Mouse (Mus musculus) kidney, adult 9 months (tissue): ENCODE measurements around the gene Morc3.

ENCODE experiments used
- DNase-seq: peaks from one replicate; pipeline ENCODE4 v3.0.0; 2022

Morc3 gene

GRCm38 (mm10) chr16:93884086-93884721, 52.3 kb downstream of the Morc3 start:
- DNase-seq, result peak; percentile 24

DNA sequence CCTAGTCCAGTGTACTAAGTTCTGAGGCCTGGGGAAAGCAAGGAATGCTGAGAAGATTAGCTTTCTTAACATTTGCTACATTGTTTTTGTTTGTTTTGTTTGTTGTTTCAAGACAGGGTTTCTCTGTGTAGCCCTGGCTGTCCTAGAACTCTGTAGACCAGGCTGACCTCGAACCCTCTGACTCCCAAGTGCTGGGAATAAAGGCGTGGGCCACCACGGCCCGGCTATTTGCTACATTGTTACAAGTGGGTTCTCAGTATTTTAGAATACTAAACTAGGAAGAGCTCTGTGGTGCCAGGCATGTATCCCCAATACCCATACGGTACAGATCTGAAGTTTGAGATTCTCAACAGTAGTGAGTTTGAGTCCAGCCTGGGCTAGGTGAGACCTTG, 52.8 kb downstream of the Morc3 start:
- DNase-seq, result no peak

- no peak for DNase-seq
These were observed 56.6 kb downstream of the Morc3 start for GRCm38 (mm10) chr16:93888481-93888880.

GRCm38 (mm10) chr16:93890948-93891604, 59.2 kb downstream of the Morc3 start:
- no peak for DNase-seq

- no peak for DNase-seq
These were observed 61.4 kb downstream of the Morc3 start for GRCm38 (mm10) chr16:93893285-93893684.

DNA sequence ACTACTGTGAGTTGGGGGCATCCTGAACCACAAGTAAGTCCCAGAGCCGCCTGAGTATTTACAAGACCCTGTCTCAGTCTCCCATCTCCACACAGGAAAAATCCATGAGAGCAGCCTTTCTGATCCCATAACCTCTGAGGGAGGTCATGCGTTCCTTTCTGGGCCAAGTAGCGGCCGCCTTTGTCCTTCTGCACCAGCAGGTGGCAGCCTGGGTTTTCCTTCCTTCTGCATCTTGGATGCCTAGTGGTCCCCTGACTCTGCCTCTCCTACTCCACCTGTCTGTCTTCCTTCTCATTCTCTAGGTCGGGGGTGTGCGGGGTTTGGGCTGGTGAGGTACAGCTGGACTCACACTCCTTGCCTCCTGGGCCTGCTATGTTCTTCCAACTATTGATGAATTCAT, 71.1 kb downstream of the Morc3 start:
- no peak for DNase-seq

DNA sequence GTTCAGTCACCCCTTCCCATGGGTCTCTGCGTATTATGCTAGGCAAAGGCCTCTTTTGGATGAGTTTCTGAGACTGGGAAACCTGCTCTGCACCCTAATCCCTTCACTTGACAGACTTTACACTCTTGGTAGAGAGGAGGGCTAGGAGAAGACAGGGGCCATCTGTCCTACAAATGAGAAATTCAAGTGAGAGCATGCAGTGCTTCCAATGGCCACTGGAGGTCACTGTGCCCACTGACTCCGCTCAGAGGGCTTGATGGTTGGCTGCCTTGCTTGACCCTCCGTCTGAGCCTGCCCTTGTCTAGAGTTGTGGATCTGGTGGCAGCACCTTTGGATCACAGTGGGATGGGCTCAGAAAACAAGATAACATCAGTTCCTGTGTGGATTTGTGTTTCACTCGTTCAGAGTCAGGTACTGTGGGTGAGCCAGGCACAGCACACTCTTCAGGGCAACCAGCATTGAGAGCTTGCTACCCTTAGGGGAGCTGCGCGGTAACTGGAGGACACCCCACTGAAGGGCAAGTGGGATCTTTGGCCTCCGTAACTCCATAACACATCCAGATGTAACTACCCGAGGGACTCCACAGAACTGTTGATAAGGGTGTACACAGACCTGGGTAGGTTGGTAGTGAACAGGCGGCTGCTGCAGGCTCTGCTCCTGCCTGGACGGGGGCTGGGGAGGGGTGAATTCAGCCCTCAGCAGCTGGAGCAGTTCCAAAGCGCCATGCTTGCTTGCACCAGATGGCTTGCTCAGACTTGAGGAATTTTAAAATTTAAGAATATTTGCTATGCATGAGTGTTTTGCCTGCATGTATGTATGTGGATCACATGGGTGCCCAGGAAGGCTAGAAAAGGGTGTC, 74.5 kb downstream of the Morc3 start:
- peak; percentile 81 for DNase-seq

- no peak for DNase-seq
These were observed 75.8 kb downstream of the Morc3 start for GRCm38 (mm10) chr16:93907761-93908160.

- DNase-seq, result no peak
These were observed 76.3 kb downstream of the Morc3 start for GRCm38 (mm10) chr16:93908196-93908595.

- DNase-seq, result no peak
These were observed 78.0 kb downstream of the Morc3 start for GRCm38 (mm10) chr16:93909936-93910335.

GRCm38 (mm10) chr16:93910735-93911665, 79.1 kb downstream of the Morc3 start:
- peak; percentile 9 for DNase-seq

DNA sequence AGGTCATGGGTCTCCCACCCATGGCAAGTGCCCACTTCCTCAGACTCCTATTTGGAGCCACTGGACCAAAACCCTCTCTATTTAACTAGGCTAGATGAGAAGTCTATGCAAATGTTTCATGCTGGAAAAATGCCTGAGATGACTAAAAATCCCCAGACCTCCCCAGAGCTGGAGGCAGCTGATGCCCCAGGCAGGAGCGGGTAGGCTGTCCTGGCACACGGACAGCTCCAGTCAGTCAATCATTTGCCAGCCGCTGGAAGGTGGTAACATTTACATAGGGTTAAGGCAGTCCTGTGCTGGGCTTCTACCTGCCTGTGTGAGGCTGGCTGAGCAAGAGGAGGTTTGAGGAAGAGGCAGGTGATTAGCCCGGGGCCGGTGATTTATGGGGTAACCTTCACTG, 80.2 kb downstream of the Morc3 start:
- peak; percentile 86 for DNase-seq

GRCm38 (mm10) chr16:93912808-93913207, 80.9 kb downstream of the Morc3 start:
- DNase-seq, result peak; percentile 21

GRCm38 (mm10) chr16:93913881-93914576, 82.1 kb downstream of the Morc3 start:
- peak; percentile 5 for DNase-seq

GRCm38 (mm10) chr16:93915338-93915849, 83.5 kb downstream of the Morc3 start:
- peak; percentile 67 for DNase-seq

- DNase-seq, result peak; percentile 80
These were observed 86.1 kb downstream of the Morc3 start for GRCm38 (mm10) chr16:93917712-93918678.

GRCm38 (mm10) chr16:93918679-93919060, 86.7 kb downstream of the Morc3 start:
- DNase-seq, result no peak

DNA sequence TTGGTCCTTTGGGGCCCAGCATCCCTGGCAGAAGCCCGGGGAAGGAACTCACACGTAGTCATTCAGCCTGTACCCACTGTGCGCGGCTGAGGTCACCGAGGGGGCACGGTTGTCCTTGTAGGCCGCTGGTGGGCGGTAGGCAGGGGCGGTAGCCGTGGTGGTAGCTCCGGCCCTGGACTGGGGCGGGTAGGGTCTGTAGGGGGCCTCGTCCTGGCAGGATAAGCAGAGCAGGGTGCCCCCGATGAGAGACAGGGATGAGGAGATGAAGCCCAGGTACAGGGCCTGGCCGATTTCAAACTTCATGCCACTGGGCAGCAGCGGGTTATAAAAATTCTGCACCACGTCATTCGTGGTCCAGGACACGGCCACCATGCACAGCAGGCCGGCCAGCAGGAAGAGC, 87.3 kb downstream of the Morc3 start:
- no peak for DNase-seq

GRCm38 (mm10) chr16:93920673-93921072, 88.8 kb downstream of the Morc3 start:
- no peak for DNase-seq

GRCm38 (mm10) chr16:93922835-93923389, 91.0 kb downstream of the Morc3 start:
- no peak for DNase-seq
